Mouse (Mus musculus): ENCODE data around the gene Crybg2.

DNA sequence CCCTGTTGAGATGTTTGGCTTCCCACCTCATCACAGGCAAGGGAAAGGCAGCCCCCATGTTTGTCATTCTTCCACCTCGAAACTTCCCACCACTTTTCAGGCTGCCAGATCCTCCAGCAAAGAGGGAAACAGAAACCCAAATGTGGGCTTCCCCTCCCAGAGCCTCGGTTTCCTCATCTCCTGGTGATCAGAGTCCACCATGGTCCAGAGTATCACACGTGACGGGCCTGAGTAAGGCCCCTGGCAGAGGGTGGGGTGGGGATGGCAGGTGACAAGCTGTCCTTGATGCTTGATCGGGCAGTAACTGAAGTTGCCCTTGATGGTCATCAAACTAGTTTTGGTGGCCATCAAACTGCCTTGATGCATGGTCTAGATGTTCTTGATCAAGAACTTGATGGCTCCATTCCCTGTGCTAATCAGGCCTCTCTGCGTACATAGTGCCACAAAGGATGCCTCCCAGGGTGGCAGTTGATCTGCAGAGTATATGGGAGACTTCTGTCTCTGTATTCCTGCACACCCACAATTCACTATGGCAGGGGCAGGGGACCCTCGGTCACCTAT lies 33.5 kb downstream of the Crybg2 start:
- TF ChIP-seq CTCF (IDR thresholded peaks at IDR 0.05; ENCODE audit: borderline replicate concordance, control insufficient read depth, extremely low read depth, insufficient read depth, low read length, poor library complexity) (no peak), POLR2A (IDR thresholded peaks at IDR 0.05; ENCODE audit: control insufficient read depth, extremely low read depth, insufficient read depth, low read length, poor library complexity) (no peak)
